Mouse (Mus musculus): Measurements from ENCODE around the gene Rrp36. TPM values are rescaled to one million over a fixed set of nuclear protein-coding genes. Genes with fewer than 3 reads are reported as not detected.

Gene Rrp36
- polyA plus RNA-seq (2015; fragmentation: Nextera tagmentation; extraction: Ambion mirVana), result 53.0 TPM in 2 replicates

DNA sequence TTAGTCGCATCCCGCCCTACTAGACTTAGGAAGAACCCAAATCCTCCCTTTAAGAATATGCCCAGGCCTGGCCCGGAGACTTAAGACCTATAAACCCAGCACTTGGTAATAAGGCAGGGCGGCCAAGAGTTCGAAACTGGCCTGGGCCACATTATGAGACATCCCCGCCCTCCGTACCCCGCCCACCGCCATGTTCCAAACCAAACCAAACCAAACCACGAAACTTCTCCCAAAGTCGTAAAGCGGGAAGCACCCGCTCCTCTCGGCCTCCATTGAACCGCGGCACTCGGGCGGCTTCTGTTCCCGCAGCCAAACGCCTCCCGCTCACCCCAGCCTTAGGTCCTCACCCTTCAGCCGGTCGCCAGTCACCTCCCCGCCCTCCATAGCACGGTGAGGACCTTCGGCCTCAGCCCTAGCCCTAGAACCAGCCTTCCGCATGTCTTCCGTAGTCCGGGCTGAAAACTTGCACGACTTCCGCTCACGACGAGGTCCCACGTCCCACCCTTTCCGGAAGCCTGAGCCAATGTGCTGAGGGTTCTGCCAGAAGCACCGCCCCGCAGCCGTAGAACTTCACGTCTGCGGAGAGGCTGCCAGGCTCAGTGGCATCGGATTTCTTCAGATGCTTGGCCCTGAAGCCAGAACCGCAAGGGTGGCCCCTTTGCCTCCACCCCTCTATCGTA lies at the start of gene Rrp36:
TSS of gene Rrp36 (minus strand) at position 503 of the 680 bp plus-strand sequence.
- ATAC-seq (ENCODE audit: low FRiP score, low read depth), result peak; percentile 90
- Histone ChIP-seq H3K4me3 (peak within 1 kb of the TSS; percentile 84), H3K9me3 (no peaks in the 10 kb centered on the region), H3K4me1 (replicated peaks) (peaks cover 33% of the 10 kb centered on the region), H3K27ac (replicated peaks) (peak within 1 kb of the TSS; percentile 75), H3K4me2 (peak within 1 kb of the TSS; percentile 91), H3K36me3 (peaks cover 45% of the 10 kb centered on the region), H3K9ac (peak within 1 kb of the TSS; percentile 64), H3K27me3 (no peaks in the 10 kb centered on the region)
- WGBS, result 1% methylated on average over 43 of the region's 43 CpGs

DNA sequence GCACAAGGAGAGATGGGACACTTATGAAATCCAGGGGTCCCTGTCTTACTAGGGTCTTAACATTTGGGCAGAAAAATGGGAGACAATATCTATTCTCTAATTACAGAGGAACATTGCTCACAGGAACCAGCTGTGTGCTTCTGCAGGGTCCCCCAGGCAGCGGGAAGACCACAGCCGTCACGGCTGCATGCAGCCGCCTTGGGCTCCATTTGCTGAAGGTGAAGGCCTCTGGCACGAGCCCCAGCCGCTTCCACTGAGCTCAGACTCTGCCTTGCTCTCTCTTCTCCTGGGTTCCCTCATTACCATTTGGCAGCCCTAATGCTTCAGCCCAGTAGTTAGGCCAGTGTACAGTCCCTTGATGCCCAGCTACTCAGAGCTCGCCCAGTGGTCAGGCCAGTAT lies 46.9 kb upstream of the Rrp36 start:
- H3K27ac ChIP-seq (replicated peaks), result no peak overlapping the region
- no peak overlapping the region for H3K9ac ChIP-seq
- peaks cover 8% of the 10 kb centered on the region for H3K36me3 ChIP-seq
- 89% methylated on average over 7 of the region's 7 CpGs for WGBS
- H3K27me3 ChIP-seq, result no peaks in the 10 kb centered on the region
- ATAC-seq (ENCODE audit: low FRiP score, low read depth), result no peak
- no peak overlapping the region for H3K4me2 ChIP-seq
- H3K9me3 ChIP-seq, result no peaks in the 10 kb centered on the region
- H3K4me1 ChIP-seq (replicated peaks), result no peaks in the 10 kb centered on the region
- H3K4me3 ChIP-seq, result no peak overlapping the region

- no peak overlapping the region for H3K27ac ChIP-seq (replicated peaks)
- H3K4me2 ChIP-seq, result no peak overlapping the region
- WGBS, result 95% methylated on average over 11 of the region's 11 CpGs
- H3K9me3 ChIP-seq, result no peaks in the 10 kb centered on the region
- peaks cover 24% of the 10 kb centered on the region for H3K36me3 ChIP-seq
- no peak overlapping the region for H3K9ac ChIP-seq
- H3K27me3 ChIP-seq, result no peaks in the 10 kb centered on the region
- no peak overlapping the region for H3K4me3 ChIP-seq
- peaks cover 25% of the 10 kb centered on the region for H3K4me1 ChIP-seq (replicated peaks)
- no peak for ATAC-seq (ENCODE audit: low FRiP score, low read depth)
Observed at GRCm38 (mm10) chr17:46714756-46715481, 40.8 kb upstream of the Rrp36 start.

DNA sequence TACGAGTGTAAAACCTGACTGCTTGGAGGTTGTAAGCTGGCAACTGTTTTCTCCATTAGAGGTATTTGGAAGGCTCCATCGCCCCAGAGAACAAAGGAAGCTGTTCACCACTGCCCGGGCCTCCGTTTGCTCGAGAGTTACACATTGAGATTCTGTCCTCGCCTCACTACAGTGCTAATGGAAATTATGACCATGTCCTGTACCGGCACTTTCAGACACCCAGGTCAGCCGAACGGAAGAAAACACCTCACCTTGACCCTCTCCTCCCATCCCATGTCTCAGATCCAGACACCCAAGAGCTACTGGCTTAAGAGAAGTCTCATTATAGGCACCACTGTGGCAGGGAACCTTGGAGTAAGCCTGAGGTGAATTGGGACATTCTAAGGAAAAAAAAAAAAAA lies 39.7 kb upstream of the Rrp36 start:
- H3K4me3 ChIP-seq, result no peak overlapping the region
- no peaks in the 10 kb centered on the region for H3K9me3 ChIP-seq

GRCm38 (mm10) chr17:46712442-46712841 lies 38.3 kb upstream of the Rrp36 start:
- Histone ChIP-seq H3K27ac (replicated peaks) (no peak overlapping the region), H3K4me3 (peak overlapping the region; percentile 96), H3K27me3 (no peaks in the 10 kb centered on the region), H3K9ac (peak overlapping the region; percentile 88), H3K36me3 (peaks cover 24% of the 10 kb centered on the region), H3K9me3 (no peaks in the 10 kb centered on the region), H3K4me2 (peak overlapping the region; percentile 98), H3K4me1 (replicated peaks) (peaks cover 25% of the 10 kb centered on the region)
- no peak for ATAC-seq (ENCODE audit: low FRiP score, low read depth)
- 79% methylated on average over 7 of the region's 7 CpGs for WGBS

More for the DNA sequence above, 39.7 kb upstream of the Rrp36 start:
- H3K4me1 ChIP-seq (replicated peaks), result peaks cover 25% of the 10 kb centered on the region
- H3K27me3 ChIP-seq, result no peaks in the 10 kb centered on the region
- 96% methylated on average over 9 of the region's 9 CpGs for WGBS
- H3K4me2 ChIP-seq, result no peak overlapping the region
- peaks cover 24% of the 10 kb centered on the region for H3K36me3 ChIP-seq
- H3K9ac ChIP-seq, result no peak overlapping the region
- no peak overlapping the region for H3K27ac ChIP-seq (replicated peaks)
- no peak for ATAC-seq (ENCODE audit: low FRiP score, low read depth)

GRCm38 (mm10) chr17:46711612-46712271 lies 37.6 kb upstream of the Rrp36 start:
- Histone ChIP-seq H3K9ac (peak overlapping the region; percentile 88), H3K9me3 (no peaks in the 10 kb centered on the region), H3K4me3 (peak overlapping the region; percentile 96), H3K4me1 (replicated peaks) (peaks cover 25% of the 10 kb centered on the region), H3K4me2 (peak overlapping the region; percentile 98), H3K27me3 (no peaks in the 10 kb centered on the region), H3K36me3 (peaks cover 22% of the 10 kb centered on the region), H3K27ac (replicated peaks) (peak overlapping the region; percentile 72)
- WGBS, result 1% methylated on average over 57 of the region's 76 CpGs
- ATAC-seq (ENCODE audit: low FRiP score, low read depth), result peak; percentile 72

GRCm38 (mm10) chr17:46710959-46711597 lies 36.9 kb upstream of the Rrp36 start, which contains the start of gene Pex6:
TSS of gene Pex6 (plus strand) at chr17:46711463.
- peak within 1 kb of the TSS; percentile 96 for H3K4me3 ChIP-seq
- H3K27ac ChIP-seq (replicated peaks), result peak within 1 kb of the TSS; percentile 83
- peak within 1 kb of the TSS; percentile 88 for H3K9ac ChIP-seq
- H3K36me3 ChIP-seq, result peaks cover 20% of the 10 kb centered on the region
- no peaks in the 10 kb centered on the region for H3K27me3 ChIP-seq
- 8% methylated on average over 36 of the region's 36 CpGs for WGBS
- H3K9me3 ChIP-seq, result no peaks in the 10 kb centered on the region
- peaks cover 28% of the 10 kb centered on the region for H3K4me1 ChIP-seq (replicated peaks)
- peak within 1 kb of the TSS; percentile 98 for H3K4me2 ChIP-seq
- ATAC-seq (ENCODE audit: low FRiP score, low read depth), result peak; percentile 93

- Histone ChIP-seq H3K27me3 (no peaks in the 10 kb centered on the region), H3K36me3 (no peaks in the 10 kb centered on the region), H3K27ac (replicated peaks) (no peak overlapping the region), H3K9ac (no peak overlapping the region), H3K4me3 (no peak overlapping the region), H3K4me2 (peak overlapping the region; percentile 91; the same call in 1 of the 2 replicates), H3K4me1 (replicated peaks) (peaks cover 43% of the 10 kb centered on the region), H3K9me3 (no peaks in the 10 kb centered on the region)
- WGBS, result 94% methylated on average over 14 of the region's 14 CpGs
- no peak for ATAC-seq (ENCODE audit: low FRiP score, low read depth)
Observed at GRCm38 (mm10) chr17:46706375-46707089, 32.4 kb upstream of the Rrp36 start.

DNA sequence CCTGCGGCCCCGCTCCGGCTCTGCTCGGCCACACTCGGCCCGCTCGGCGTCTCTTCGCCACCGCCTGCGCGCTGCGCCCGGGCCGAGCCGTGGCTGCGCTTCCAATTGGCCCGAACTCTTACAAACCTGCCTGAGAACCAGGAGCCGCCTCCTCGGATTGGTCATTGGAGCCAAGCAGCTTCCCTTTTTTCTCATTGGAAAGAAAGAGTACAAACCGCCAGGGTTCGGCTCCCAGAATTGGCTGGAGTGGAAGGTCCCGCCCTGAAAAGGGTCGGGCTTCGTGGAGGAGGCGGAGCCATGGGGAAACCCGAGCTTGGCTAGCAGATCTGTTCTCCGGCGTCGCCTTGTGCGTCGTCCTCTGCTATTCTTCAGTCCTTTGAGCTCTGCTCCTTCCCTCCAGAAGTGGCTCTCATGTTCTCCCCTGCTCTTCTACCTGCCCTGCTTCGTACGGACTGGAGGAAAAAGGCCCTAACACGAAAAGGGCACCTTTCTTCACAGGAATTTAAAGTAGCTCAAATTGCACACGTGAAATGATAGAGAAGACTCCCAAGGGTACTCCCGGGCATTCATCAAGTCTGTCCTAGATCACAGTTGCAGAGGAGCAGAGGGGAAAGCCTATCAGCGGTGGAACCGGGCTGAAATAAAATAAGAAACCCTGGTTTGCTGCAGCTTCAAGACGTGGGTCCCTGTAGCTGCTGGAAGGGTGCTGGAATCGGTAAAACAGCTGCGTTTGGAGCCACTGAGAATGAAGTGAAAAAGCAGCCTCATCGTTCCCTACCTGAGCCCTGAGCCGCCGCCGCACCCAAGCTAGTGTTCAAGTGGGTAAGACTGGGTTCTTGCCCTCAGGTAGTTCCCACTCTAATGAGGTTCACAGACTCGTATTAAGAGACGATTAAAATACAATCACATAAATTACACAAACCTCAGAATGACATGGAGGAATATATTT lies 31.0 kb upstream of the Rrp36 start, which contains the start of gene Ppp2r5d:
TSS of gene Ppp2r5d (minus strand) at position 225 of the 949 bp plus-strand sequence.
- Histone ChIP-seq H3K4me3 (peak within 1 kb of the TSS; percentile 98), H3K4me2 (peak within 1 kb of the TSS; percentile 91), H3K4me1 (replicated peaks) (peaks cover 44% of the 10 kb centered on the region), H3K27me3 (no peaks in the 10 kb centered on the region), H3K36me3 (0 out of 2 replicates have a peak, but pooled peaks cover under 1% of the 10 kb centered on the region), H3K27ac (replicated peaks) (peak within 1 kb of the TSS; percentile 94), H3K9me3 (no peaks in the 10 kb centered on the region), H3K9ac (peak within 1 kb of the TSS; percentile 90)
- peak; percentile 97 for ATAC-seq (ENCODE audit: low FRiP score, low read depth)
- WGBS, result 2% methylated on average over 48 of the region's 48 CpGs

All from hindbrain, embryonic 15.5 days (tissue).